Mouse (Mus musculus) liver, postnatal 0 days (tissue): ENCODE measurements at regions not wholly inside any gene's neighbourhood (a gene's known extent, or its start where the extent isn't known, plus 50 kb on each side); places are given as distances from the start of the nearest gene placed in this dataset.
A peak's percentile ranks its signal among the peaks of the same experiment; 100 is the strongest.

Source experiments
- ATAC-seq: fragments of 200-750 bp; cut with Nextera tagmentation; 2 replicates; pipeline ENCODE4 v1.8.0; 2017; ENCODE audit warnings: mild to moderate bottlenecking, moderate library complexity
- DNase-seq: peaks from one replicate; pipeline ENCODE4 v3.0.0-alpha.2; 2016
- H3K27ac ChIP-seq: fragments of 300-500 bp; sonication (generic); 2 replicates; pipeline ENCODE4 v1.5.1; 2014; ENCODE audit warnings: antibody characterized with exemption, moderate library complexity, mild to moderate bottlenecking, low read depth
- H3K27me3 ChIP-seq: fragments of 300-500 bp; sonication (generic); 2 replicates; pipeline ENCODE4 v1.6.1; 2014; ENCODE audit warnings: low read length, control low read depth, mixed read lengths; ENCODE audit not compliant: insufficient read depth
- H3K36me3 ChIP-seq: fragments of 300-500 bp; sonication (generic); replicated peaks from 2 replicates; pipeline ENCODE4 v1.6.1; 2014; ENCODE audit warnings: mild to moderate bottlenecking, control low read depth, low read length, moderate library complexity, mixed read lengths; ENCODE audit not compliant: insufficient read depth
- H3K4me1 ChIP-seq: fragments of 300-500 bp; sonication (generic); 2 replicates; pipeline ENCODE4 v1.6.1; 2014; ENCODE audit warnings: antibody characterized with exemption, mild to moderate bottlenecking, control low read depth; ENCODE audit not compliant: insufficient read depth
- H3K4me2 ChIP-seq: fragments of 300-500 bp; sonication (generic); 2 replicates; pipeline ENCODE4 v1.6.1; 2014; ENCODE audit warnings: low read depth, mild to moderate bottlenecking, low read length, moderate library complexity, mixed read lengths
- H3K4me3 ChIP-seq: fragments of 300-500 bp; sonication (generic); 2 replicates; pipeline ENCODE4 v1.5.1; 2014; ENCODE audit warnings: low read depth, low read length
- H3K9ac ChIP-seq: fragments of 300-500 bp; sonication (generic); replicated peaks from 2 replicates; pipeline ENCODE4 v1.6.1; 2014; ENCODE audit warnings: mild to moderate bottlenecking, moderate library complexity
- H3K9me3 ChIP-seq: fragments of 300-500 bp; sonication (generic); 2 replicates; pipeline ENCODE4 v1.6.1; 2016; ENCODE audit warnings: mild to moderate bottlenecking, control low read depth, low read length, mixed read lengths
- CTCF ChIP-seq: sonication (generic); IDR thresholded peaks from 2 replicates; pipeline ENCODE4 v1.5.1; 2016; ENCODE audit warnings: antibody characterized with exemption, low read depth
- EP300 ChIP-seq: IDR thresholded peaks from 2 replicates; pipeline ENCODE4 v1.6.1; 2016; ENCODE audit warnings: antibody characterized with exemption, low read depth, mild to moderate bottlenecking
- WGBS: fragments of 180-500 bp; shearing (Covaris S2); extraction: QIAGEN DNeasy Blood & Tissue Kit; methylation state at CpG from one replicate; pipeline ENCODE4 v1.1.7; 2014; ENCODE audit not compliant: insufficient replicate concordance; 5-methylcytosine and 5-hydroxymethylcytosine counted together

DNA sequence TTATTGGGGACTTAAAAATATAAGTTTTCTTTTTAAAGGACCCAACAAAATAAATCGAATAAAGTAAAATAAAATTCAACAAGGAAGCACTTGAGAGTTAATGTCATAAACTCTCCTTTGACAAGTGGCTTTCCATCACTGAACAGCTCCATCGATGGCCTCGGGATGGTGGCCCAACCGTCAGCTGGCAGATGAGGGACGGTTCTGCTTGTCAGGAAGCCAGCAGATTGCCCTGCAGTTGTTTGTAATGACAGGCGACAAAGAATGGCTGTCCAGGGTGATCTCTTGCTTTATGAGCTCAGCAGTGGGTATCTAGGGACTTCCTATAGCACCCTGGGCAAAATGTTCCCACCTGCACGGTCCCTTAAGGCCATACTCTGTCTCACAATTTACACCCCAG lies 531.7 kb downstream of the Zfp536 start:
- Histone ChIP-seq H3K4me3 (no peak overlapping the region), H3K4me2 (no peak overlapping the region), H3K27ac (no peak overlapping the region), H3K9me3 (no peaks in the 10 kb centered on the region), H3K9ac (no peak overlapping the region), H3K27me3 (no peaks in the 10 kb centered on the region), H3K4me1 (no peaks in the 10 kb centered on the region), H3K36me3 (no peaks in the 10 kb centered on the region)
- DNase-seq (no peak), ATAC-seq (no peak)
- no peak for TF ChIP-seq EP300
- TF ChIP-seq CTCF: no peak
- 58% methylated on average over 7 of the region's 7 CpGs for WGBS

DNA sequence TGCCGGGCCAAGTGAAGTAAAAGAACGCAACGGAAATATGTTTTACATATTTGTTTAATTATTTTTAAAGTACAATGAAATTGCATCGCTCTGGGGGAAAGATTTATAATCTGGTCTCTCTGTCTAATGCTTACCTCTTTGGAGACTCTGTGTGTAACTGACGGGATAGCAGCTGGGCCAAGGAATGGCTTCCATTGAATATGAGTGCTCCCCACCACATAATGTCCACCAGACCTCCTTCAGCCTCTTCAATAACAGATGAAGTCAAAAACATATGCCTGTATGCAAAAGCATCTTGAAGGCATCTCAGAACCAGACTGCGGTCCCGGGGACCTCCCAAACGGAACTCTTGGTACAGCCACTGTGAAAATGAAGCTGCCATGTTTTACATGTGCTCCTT lies 531.0 kb downstream of the Zfp536 start:
- Histone ChIP-seq H3K4me3 (no peak overlapping the region), H3K9ac (no peak overlapping the region), H3K4me1 (no peaks in the 10 kb centered on the region), H3K36me3 (no peaks in the 10 kb centered on the region), H3K27ac (no peak overlapping the region), H3K27me3 (no peaks in the 10 kb centered on the region), H3K9me3 (no peaks in the 10 kb centered on the region), H3K4me2 (no peak overlapping the region)
- ATAC-seq: no peak
- TF ChIP-seq CTCF (no peak), EP300 (no peak)
- DNase-seq: no peak
- WGBS: 84% methylated on average over 8 of the region's 8 CpGs

DNA sequence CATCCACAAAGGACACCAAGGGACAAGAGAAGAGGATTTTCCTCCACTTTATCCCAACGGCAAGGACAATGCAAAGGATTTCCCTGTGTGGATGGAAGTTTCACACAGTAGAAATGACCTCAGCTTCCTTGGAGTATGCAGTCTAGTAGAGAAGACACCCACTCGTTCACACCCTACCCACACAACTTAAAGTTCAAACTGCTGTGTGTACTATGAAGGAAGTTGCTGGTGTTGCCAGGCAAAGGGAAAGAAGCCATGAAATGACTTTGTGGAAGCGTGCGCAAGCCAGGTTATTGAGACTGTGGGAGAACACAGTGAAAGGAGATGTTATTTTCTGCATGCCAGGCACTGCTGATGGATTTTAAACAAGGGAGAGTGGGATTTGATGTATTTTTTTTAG lies 527.3 kb downstream of the Zfp536 start:
- H3K9me3 ChIP-seq: no peaks in the 10 kb centered on the region
- TF ChIP-seq EP300 (no peak), CTCF (no peak)
- ATAC-seq (no peak), DNase-seq (no peak)
- 73% methylated on average over 4 of the region's 4 CpGs for WGBS
- H3K36me3 ChIP-seq: no peaks in the 10 kb centered on the region
- H3K9ac ChIP-seq: no peak overlapping the region
- H3K27ac ChIP-seq: no peak overlapping the region
- H3K4me1 ChIP-seq: no peaks in the 10 kb centered on the region
- H3K4me3 ChIP-seq: no peak overlapping the region
- H3K4me2 ChIP-seq: no peak overlapping the region
- no peaks in the 10 kb centered on the region for H3K27me3 ChIP-seq

DNA sequence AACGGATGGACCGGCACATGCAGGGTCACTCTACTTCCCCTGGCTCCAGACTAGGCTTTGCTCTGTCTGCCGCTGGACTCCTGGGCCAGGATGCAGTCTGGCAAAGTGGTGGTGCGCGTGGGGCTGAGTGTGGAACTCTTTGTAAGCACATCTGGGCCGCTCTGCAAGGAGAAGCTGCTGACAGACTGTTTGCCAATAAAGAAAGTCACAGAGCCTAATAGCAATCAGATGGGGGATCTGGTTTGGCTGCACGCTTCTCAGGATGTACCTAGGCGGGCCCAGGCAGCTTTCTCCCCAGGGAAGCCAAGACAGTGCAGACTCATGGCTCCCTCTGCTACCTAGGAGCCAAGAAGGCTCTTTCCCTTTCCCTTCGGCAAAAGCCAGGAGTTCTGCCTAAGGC lies 519.0 kb downstream of the Zfp536 start:
- 69% methylated on average over 9 of the region's 9 CpGs for WGBS

DNA sequence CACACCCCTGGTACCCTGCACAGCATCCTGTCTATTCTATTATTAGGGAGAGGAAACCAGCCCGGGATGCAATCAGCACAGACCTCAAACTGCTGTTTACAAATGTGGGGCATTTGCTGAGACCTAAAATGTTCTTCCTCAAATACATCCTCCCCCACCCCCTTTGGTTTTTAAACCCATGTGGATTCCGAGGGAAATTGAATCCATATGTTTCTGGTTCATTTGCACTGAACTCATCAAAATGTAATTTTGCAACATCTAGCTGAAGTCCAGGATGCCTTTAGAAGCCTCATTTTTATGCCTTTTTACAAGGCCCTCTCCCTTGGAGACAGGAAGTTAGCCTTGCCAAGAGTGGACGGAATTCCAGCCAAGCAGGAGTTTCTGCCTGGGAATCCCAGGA lies 517.6 kb downstream of the Zfp536 start:
- 40% methylated on average over 3 of the region's 3 CpGs for WGBS
- no peaks in the 10 kb centered on the region for H3K4me1 ChIP-seq
- TF ChIP-seq EP300 (no peak), CTCF (no peak)
- no peaks in the 10 kb centered on the region for H3K36me3 ChIP-seq
- H3K4me2 ChIP-seq: no peak overlapping the region
- H3K9me3 ChIP-seq: 0 out of 2 replicates have a peak, but pooled peaks cover 2% of the 10 kb centered on the region
- H3K4me3 ChIP-seq: no peak overlapping the region
- DNase-seq (no peak), ATAC-seq (no peak)
- H3K27ac ChIP-seq: no peak overlapping the region
- no peaks in the 10 kb centered on the region for H3K27me3 ChIP-seq
- no peak overlapping the region for H3K9ac ChIP-seq

More for the DNA sequence above, 519.0 kb downstream of the Zfp536 start:
- TF ChIP-seq CTCF (no peak), EP300 (no peak)
- no peak overlapping the region for H3K9ac ChIP-seq
- no peaks in the 10 kb centered on the region for H3K27me3 ChIP-seq
- H3K4me2 ChIP-seq: no peak overlapping the region
- H3K27ac ChIP-seq: no peak overlapping the region
- no peak overlapping the region for H3K4me3 ChIP-seq
- H3K36me3 ChIP-seq: no peaks in the 10 kb centered on the region
- ATAC-seq (no peak), DNase-seq (no peak)
- H3K9me3 ChIP-seq: 0 out of 2 replicates have a peak, but pooled peaks cover 2% of the 10 kb centered on the region
- H3K4me1 ChIP-seq: no peaks in the 10 kb centered on the region

DNA sequence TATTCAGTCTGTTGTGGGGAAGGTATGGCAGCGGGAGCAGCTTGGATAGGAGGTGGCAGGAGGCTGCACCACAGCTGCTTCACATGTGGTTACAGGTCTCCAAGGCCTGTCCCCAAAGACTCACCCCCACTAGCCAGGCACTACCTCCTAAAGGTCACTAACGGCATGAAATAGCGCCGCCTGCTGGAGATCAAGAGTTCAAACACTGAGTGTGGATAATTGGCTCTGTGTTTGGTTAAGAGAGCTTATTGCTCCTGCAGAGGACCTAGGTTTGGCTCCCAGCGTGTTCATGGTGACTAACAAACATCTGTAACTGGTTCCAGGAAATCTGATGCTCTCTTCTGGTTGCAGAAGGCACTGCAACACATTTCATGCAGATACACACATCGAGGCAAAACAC lies 514.1 kb downstream of the Zfp536 start:
- Histone ChIP-seq H3K4me3 (no peak overlapping the region), H3K27ac (no peak overlapping the region), H3K9ac (no peak overlapping the region), H3K9me3 (no peaks in the 10 kb centered on the region), H3K36me3 (no peaks in the 10 kb centered on the region), H3K27me3 (no peaks in the 10 kb centered on the region), H3K4me1 (no peaks in the 10 kb centered on the region), H3K4me2 (no peak overlapping the region)
- 40% methylated on average over 6 of the region's 6 CpGs for WGBS
- TF ChIP-seq CTCF (peak; percentile 56), EP300 (no peak)
- DNase-seq (peak; percentile 25), ATAC-seq (no peak)

DNA sequence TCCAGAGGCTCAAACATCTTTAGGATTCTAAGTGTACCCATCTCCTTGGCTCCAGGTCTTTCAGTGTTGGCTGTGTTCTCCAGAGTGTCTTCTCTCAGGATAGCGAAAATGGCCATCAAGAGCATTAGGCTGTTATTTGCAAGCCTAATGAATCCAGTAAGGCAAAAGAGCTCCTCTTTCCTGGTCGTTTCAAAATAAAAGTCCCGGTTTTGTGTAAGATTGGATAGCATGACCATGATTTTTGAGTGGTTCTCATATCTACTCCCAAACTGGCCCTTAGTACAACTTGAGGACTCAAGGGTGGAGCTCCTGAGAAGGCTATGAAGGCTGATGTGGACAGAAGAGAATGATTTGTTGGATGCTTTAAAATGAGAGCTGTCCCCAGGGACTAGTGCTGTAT lies 510.6 kb downstream of the Zfp536 start:
- TF ChIP-seq EP300 (no peak), CTCF (no peak)
- no peak overlapping the region for H3K27ac ChIP-seq
- H3K27me3 ChIP-seq: no peaks in the 10 kb centered on the region
- H3K4me3 ChIP-seq: no peak overlapping the region
- no peak for DNase-seq
- ATAC-seq: no peak
- H3K9ac ChIP-seq: no peak overlapping the region
- H3K4me2 ChIP-seq: no peak overlapping the region
- H3K4me1 ChIP-seq: no peaks in the 10 kb centered on the region
- H3K36me3 ChIP-seq: no peaks in the 10 kb centered on the region
- H3K9me3 ChIP-seq: no peaks in the 10 kb centered on the region
- WGBS: 56% methylated on average over 3 of the region's 3 CpGs
